Mouse (Mus musculus): ENCODE data around the gene Afap1. TPM values are rescaled to one million over a fixed set of nuclear protein-coding genes. Genes with fewer than 3 reads are reported as not detected.

Afap1 gene
- polyA plus RNA-seq, 1 experiment = 71.8 TPM

GRCm38 (mm10) chr5:35905283-35905682 lies 12.2 kb downstream of the Afap1 start:
- Histone ChIP-seq H3K27ac (ENCODE audit: insufficient read depth, low read length) (no peak overlapping the region), H3K4me3 (ENCODE audit: insufficient read depth, low read length) (no peak overlapping the region), H3K4me1 (ENCODE audit: control insufficient read depth, insufficient read depth, low read length) (peaks cover 45% of the 10 kb centered on the region)
- TF ChIP-seq POLR2A (IDR thresholded peaks at IDR 0.05; ENCODE audit: low read depth, low read length) (no peak), CTCF (IDR thresholded peaks at IDR 0.05; ENCODE audit: borderline replicate concordance, insufficient read depth, low read length) (no peak)

- TF ChIP-seq CTCF (IDR thresholded peaks at IDR 0.05; ENCODE audit: borderline replicate concordance, insufficient read depth, low read length) (no peak), POLR2A (IDR thresholded peaks at IDR 0.05; ENCODE audit: low read depth, low read length) (no peak)
- Histone ChIP-seq H3K4me1 (ENCODE audit: control insufficient read depth, insufficient read depth, low read length) (peaks cover 40% of the 10 kb centered on the region), H3K4me3 (ENCODE audit: insufficient read depth, low read length) (no peak overlapping the region), H3K27ac (ENCODE audit: insufficient read depth, low read length) (peak overlapping the region; percentile 24)
Observed at GRCm38 (mm10) chr5:35907090-35907489, 14.0 kb downstream of the Afap1 start.

- H3K4me3 ChIP-seq (ENCODE audit: insufficient read depth, low read length) = no peak overlapping the region
- peak overlapping the region; percentile 24 for H3K27ac ChIP-seq (ENCODE audit: insufficient read depth, low read length)
- TF ChIP-seq CTCF (IDR thresholded peaks at IDR 0.05; ENCODE audit: borderline replicate concordance, insufficient read depth, low read length) = no peak
- TF ChIP-seq POLR2A (IDR thresholded peaks at IDR 0.05; ENCODE audit: low read depth, low read length) = no peak
- peaks cover 40% of the 10 kb centered on the region for H3K4me1 ChIP-seq (ENCODE audit: control insufficient read depth, insufficient read depth, low read length)
Observed at GRCm38 (mm10) chr5:35907633-35908426, 14.7 kb downstream of the Afap1 start.

- TF ChIP-seq POLR2A (IDR thresholded peaks at IDR 0.05; ENCODE audit: low read depth, low read length) = no peak
- no peak for TF ChIP-seq CTCF (IDR thresholded peaks at IDR 0.05; ENCODE audit: borderline replicate concordance, insufficient read depth, low read length)
- Histone ChIP-seq H3K27ac (ENCODE audit: insufficient read depth, low read length) (peak overlapping the region; percentile 48), H3K4me3 (ENCODE audit: insufficient read depth, low read length) (no peak overlapping the region), H3K4me1 (ENCODE audit: control insufficient read depth, insufficient read depth, low read length) (peaks cover 35% of the 10 kb centered on the region)
Observed at GRCm38 (mm10) chr5:35908626-35909443, 15.7 kb downstream of the Afap1 start.

GRCm38 (mm10) chr5:35915629-35916300 lies 22.6 kb downstream of the Afap1 start:
- TF ChIP-seq POLR2A (IDR thresholded peaks at IDR 0.05; ENCODE audit: low read depth, low read length) (no peak), CTCF (IDR thresholded peaks at IDR 0.05; ENCODE audit: borderline replicate concordance, insufficient read depth, low read length) (no peak)
- Histone ChIP-seq H3K4me1 (ENCODE audit: control insufficient read depth, insufficient read depth, low read length) (peaks cover 16% of the 10 kb centered on the region), H3K27ac (ENCODE audit: insufficient read depth, low read length) (no peak overlapping the region), H3K4me3 (ENCODE audit: insufficient read depth, low read length) (no peak overlapping the region)

GRCm38 (mm10) chr5:35916666-35917065 lies 23.5 kb downstream of the Afap1 start:
- H3K4me1 ChIP-seq (ENCODE audit: control insufficient read depth, insufficient read depth, low read length) = peaks cover 22% of the 10 kb centered on the region
- TF ChIP-seq POLR2A (IDR thresholded peaks at IDR 0.05; ENCODE audit: low read depth, low read length) (no peak), CTCF (IDR thresholded peaks at IDR 0.05; ENCODE audit: borderline replicate concordance, insufficient read depth, low read length) (no peak)
- H3K27ac ChIP-seq (ENCODE audit: insufficient read depth, low read length) = no peak overlapping the region
- H3K4me3 ChIP-seq (ENCODE audit: insufficient read depth, low read length) = no peak overlapping the region

- no peak for TF ChIP-seq CTCF (IDR thresholded peaks at IDR 0.05; ENCODE audit: borderline replicate concordance, insufficient read depth, low read length)
- Histone ChIP-seq H3K4me3 (ENCODE audit: insufficient read depth, low read length) (no peak overlapping the region), H3K27ac (ENCODE audit: insufficient read depth, low read length) (peak overlapping the region; percentile 2; the same call in 1 of the 2 replicates), H3K4me1 (ENCODE audit: control insufficient read depth, insufficient read depth, low read length) (peaks cover 36% of the 10 kb centered on the region)
Observed at GRCm38 (mm10) chr5:35918387-35918786, 25.3 kb downstream of the Afap1 start.

- peak overlapping the region; percentile 21 for H3K27ac ChIP-seq (ENCODE audit: insufficient read depth, low read length)
- TF ChIP-seq POLR2A (IDR thresholded peaks at IDR 0.05; ENCODE audit: low read depth, low read length) (no peak), CTCF (IDR thresholded peaks at IDR 0.05; ENCODE audit: borderline replicate concordance, insufficient read depth, low read length) (no peak)
- peaks cover 44% of the 10 kb centered on the region for H3K4me1 ChIP-seq (ENCODE audit: control insufficient read depth, insufficient read depth, low read length)
- H3K4me3 ChIP-seq (ENCODE audit: insufficient read depth, low read length) = no peak overlapping the region
Observed at GRCm38 (mm10) chr5:35920076-35920475, 27.0 kb downstream of the Afap1 start.

GRCm38 (mm10) chr5:35920557-35920956 lies 27.4 kb downstream of the Afap1 start:
- peak overlapping the region; percentile 96 for H3K27ac ChIP-seq (ENCODE audit: insufficient read depth, low read length)
- no peak overlapping the region for H3K4me3 ChIP-seq (ENCODE audit: insufficient read depth, low read length)
- TF ChIP-seq POLR2A (IDR thresholded peaks at IDR 0.05; ENCODE audit: low read depth, low read length) = no peak
- peaks cover 40% of the 10 kb centered on the region for H3K4me1 ChIP-seq (ENCODE audit: control insufficient read depth, insufficient read depth, low read length)

Measured in embryonic fibroblast, embryonic 13.5 days (primary cell).